Mouse (Mus musculus): ENCODE measurements around the gene Fry.

Fry gene

DNA sequence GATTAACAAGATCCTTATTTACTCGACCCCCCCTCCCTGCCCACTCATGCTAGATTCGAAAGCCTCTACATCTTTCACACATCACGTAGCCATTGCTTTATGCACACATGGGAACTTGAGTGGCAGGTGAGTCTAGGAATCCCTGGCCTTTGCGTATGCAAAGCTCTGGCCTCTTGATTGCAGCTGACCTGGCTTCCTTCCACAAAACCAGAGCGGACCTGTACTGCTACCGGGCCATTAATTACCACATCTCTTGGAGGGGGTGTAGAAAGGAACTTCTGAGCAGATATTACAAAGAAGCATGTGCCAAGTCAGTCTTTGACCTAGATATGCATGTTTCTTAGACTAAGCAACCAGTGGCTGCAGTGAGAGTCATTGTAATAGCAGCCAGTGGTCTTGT, 55.4 kb downstream of the Fry start:
- WGBS: 80% methylated on average over 6 of the region's 6 CpGs

DNA sequence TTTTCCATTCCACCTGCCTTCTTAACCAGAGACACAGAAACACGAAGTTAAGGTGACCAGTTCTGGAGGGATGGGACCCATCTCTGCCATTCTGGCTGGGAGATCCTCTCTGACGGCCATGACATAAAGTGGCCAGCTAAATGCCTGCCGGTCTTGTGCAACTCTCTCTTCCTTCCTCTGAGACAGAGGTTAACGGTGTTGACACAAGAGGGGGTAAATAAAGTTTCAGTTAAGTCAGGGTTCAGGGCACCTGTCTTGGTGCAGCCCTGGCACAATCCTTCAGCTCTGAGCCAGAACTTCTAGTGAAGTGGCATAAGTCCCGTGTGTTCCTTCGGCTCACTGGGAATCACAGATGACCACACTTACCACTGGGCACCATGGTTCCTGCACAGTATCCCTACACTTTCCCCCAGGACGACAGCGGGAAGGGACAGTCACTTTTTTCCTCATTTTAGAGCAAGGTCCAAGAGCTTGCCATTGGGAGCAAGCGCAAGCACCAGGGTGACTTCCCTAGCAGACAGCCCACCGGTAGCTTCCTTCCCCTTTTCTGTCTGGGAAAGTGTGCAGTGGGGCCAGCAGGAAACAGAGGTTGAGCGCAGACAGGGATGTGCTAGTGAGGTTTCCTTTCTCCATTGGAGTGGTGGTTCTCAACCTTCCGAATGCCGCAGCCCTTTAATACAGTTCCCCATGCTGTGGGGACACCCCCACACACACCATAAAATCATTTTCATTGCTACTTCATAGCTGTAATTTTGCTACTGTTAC, 58.0 kb downstream of the Fry start:
- 78% methylated on average over 13 of the region's 13 CpGs for WGBS

DNA sequence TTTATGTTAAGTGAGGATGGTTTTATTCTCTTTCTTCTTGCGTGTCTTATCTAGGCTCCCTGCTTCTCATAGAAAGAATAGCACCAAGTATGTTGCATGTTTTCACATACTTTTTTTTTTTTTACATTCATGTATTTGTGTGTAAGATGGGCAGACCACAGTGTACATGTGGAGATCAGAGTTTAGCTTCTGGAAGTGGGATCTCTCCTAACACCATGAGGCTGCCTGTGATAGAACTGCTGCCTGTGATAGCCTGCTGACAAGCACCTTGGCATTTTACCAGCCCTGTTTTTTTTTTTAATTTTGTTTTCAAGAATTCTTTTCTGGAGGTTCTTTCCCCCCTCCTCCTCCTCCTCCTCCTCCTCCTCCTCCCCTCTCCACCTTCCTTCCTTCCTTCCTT, 59.3 kb downstream of the Fry start:
- 90% methylated on average over 1 of the region's 1 CpGs for WGBS

DNA sequence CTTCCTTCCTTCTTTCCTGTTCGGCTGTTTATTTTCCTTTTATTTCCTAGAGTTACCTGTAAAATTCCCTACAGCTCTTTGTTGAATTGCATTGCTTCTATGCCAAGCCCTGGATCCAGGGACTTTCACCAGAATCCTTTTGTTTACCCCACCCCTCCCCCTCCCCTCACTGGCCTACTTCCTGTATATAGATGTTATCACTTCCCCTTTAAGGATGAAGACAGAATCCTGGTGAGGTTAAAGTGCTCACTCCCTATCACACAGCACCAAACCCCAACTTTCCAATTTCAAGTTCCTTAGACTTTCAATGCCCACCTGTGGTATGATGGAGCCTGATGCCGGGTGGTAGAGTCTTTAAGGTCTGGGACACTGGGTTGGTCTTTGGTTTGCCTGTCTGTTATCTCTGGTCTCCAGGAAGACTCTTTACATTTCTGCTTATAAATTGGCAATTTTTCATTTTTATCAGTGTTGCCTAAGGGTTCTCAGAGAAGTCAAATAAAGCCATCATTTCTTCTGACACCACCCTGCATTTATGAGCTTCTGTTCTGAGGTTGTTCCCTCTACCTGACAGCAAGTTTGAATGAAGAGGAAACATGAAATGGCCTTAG, 59.9 kb downstream of the Fry start:
- WGBS: 93% methylated on average over 2 of the region's 2 CpGs

DNA sequence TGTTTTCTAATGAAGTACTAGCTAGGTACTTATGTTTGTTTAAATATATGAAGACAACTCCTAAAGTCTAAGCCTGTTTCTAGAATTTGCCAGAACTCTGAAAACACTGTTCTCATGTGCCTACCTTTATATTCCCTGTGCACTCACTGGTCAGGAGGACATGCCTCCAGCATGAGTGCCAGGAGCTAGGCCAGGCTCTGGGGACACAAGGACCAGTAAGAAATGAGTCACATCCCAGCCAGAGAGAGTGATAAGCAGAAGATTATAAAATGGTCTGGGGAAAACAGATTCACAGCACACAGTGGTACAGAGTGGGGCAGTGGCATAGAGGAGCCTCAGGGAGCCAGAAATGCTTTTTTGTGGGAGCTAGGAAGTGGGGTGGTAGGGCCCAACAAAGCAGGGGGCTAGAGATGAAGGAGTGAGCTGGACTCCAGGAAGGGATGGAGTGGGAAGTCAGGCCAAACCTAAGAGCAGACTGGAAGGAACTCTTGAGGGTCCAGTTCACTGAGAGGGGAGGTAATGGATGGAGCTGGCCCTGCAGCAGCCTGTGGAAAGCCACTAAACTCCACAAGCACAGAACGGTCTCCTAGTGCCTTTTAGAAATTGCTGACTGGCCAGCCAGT, 62.7 kb downstream of the Fry start:
- 79% methylated on average over 1 of the region's 1 CpGs for WGBS

DNA sequence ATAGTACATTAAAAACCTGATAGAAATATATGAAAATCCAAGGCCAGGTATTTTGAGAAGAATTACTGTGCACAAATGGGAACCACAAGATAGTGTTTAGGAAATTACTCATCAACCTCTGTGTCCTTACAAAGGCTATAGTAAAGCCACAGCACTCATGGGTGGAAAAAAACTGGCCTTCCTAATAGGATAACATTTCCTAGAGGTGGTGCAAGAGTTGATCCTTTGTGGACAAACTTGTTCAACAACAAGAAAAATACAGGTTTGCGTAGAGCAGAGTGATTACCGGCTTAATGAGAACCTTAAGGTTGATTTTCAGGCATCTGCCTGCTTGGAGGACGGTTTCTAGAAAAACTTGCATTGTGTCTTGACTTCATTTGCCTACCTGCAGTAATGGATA, 66.5 kb downstream of the Fry start:
- 96% methylated on average over 3 of the region's 3 CpGs for WGBS

DNA sequence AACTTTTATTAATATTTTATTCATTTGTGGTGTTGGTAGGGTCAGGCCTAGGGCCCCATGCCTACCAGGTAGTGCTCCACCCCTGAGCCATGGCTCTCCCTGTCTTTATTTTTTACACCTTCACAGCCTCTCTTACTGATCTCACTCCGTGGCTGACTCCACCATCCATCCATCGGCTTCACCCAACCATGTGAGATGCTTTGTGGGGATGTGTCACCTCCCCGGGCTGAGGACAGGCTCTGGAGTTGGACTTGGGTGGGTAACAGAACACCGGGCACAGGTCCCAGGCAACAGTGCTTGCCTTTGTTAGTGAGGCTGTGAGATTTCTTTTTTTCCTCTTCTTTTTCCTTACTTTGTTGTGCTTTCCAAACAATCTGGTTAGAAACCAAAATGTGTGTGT, 67.7 kb downstream of the Fry start:
- 58% methylated on average over 4 of the region's 4 CpGs for WGBS

DNA sequence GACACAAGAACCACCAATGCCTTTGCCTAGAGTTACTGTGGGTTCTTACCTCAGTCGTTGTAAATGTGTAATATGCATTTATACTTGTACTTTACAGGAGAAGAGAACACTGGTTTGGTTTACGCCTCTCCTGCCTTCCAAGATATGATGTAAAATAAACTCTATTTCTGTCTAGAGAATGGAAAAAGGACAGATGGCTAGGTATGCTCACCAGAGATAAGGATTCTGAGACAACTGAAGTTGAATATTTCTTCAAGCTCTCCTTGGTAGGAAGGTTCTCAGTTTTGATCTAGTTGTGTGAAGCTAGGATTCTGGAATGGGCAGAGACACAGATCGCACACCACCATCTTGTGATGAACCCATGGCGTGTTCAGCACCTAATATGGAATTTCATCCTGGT, 68.2 kb downstream of the Fry start:
- WGBS: 80% methylated on average over 4 of the region's 4 CpGs

DNA sequence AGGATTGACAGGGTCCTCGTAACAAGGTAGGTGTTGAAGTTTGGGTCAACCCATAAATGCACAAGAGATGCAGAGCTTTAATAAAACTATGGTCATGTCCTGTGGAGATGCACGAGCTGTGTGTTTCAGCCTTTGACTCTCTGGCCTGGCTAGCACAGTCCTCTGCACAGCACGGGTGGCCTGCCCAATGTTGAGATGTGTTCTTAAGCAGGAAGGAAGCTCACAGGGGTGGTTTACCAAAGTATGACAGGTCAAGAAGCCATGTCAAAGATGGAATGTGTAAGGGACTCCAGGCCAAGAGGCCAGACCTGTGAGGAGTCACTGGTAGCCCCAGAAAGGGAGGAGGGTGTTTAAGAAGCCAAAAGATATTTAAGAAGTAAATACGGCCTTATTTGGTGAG, 69.6 kb downstream of the Fry start:
- WGBS: 86% methylated on average over 4 of the region's 4 CpGs

DNA sequence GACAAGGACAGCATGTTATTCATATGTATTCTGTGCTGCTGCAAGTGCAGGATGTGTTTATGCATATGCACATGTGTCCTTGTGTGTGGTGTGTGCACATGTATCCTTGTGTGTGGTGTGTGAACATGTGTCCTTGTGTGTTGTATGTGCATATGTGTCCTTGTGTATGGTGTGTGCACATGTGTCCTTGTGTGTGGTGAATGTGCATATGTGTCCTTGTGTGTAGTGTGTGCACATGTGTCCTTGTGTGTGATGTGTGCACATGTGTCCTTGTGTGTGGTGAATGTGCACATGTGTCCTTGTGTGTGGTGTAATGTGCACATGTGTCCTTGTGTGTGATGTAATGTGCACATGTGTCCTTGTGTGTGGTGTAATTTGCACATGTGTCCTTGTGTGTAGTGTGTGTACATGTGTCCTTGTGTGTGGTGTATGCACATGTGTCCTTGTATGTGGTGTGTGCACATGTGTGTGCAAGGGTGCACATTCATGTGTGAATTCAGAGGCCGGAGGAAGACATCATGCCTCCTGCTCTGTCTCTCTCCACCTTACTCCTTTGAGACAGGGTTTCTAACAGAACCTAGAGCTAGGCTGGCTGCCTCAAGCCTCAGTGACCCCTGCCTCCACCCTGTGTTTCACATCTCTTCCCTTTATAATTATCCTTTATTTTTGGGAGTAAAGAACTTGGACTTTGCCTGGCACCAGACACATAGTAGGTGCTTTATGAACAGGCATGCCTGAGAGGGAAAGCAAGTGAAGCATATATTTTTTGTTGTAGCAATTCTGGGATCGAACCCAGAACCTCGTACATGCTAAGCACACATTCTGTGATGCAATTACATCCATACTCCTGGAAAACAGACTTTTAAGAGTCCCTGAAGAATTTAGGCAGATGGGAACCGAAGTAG, 72.3 kb downstream of the Fry start:
- 73% methylated on average over 4 of the region's 4 CpGs for WGBS

DNA sequence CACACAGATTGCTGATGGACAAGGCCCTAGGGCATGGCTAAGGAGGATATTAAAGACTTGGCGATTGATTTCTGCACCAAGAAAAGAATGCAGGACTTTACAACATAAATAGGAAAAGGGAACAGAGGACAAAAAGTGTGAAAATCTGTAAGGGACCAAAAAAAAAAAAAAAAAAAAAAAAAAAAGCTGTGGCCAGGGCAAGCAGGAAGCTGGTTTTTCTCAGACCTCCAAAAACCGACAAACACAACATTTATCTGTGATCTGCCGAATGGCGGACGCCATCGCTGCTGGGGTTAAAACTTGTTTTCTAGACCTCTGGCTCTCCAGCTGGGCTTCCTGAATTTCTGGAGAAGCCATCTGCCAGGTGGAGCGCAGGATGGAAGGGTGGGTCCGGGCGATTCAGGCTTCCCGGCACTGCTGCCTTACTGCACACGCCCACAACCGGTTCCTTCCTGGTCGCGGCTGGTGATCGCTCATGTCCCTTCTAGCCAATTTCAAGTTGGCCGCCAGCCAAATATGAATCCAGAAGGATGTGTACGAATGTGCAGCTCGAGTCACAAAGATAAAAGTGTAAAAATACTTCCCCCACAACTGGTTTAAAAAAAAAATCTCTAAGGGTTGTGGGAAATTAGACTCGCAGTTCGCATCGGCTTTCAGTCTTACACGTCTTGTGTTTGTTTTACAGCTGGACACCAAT, 77.2 kb downstream of the Fry start:
- WGBS: 2% methylated on average over 22 of the region's 22 CpGs

DNA sequence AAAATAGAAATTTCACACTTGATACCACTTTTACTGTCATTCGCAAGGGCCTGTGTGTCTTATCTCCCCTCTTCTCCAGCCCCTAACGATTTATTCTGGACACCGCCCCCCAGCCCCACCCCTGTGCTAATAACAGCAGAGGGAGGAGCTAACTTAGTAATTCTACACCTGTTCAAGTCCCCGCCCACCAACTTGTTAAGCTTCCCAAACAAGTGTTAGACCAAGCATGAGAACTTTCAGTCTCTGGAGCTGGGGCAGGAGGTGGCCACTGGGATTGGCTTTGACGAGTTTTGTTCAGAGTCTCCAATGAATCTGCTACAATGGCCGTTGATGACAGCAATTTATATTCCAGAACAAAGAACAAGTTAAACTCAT, 77.8 kb downstream of the Fry start:
- 7% methylated on average over 6 of the region's 6 CpGs for WGBS

DNA sequence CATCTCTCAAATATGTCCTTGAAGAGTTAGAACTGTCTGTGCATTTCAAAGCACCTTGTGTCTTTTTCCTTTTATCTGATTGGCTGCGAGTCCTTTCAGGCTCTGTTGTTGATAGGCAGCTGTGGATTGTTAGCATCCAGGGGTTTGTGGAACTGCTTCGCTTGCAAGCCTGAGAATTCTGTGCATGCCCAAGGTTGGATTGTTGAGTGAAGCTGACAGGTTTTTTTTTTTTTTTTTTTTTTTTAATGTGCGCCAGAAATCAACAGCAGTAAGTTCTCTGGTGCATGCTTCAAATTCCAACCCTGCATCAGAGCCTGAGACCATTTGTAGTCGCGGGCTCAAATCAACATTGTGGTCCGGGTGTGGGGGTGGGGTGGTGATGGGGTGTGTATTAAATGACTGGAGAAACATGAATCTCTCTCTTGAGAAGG, 78.5 kb downstream of the Fry start:
- WGBS: 59% methylated on average over 6 of the region's 6 CpGs

DNA sequence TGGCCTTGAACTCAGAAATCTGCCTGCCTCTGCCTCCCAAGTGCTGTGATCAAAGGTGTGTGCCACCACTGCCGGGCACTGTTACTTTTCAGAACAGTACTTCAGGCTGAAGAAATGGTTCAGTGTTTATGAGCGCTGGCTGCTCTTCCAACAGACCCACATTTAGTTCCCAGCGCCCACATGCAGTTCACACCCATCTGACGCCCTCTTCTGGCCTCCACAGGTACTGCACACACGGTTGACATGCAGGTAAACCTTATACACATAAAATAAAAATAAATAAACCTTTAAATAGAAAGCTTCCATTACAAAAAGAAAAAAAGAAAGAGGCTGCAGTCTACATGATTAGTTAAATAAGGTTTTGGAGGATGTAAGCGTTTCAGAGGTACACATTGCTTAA, 88.3 kb downstream of the Fry start:
- WGBS: 92% methylated on average over 6 of the region's 6 CpGs

DNA sequence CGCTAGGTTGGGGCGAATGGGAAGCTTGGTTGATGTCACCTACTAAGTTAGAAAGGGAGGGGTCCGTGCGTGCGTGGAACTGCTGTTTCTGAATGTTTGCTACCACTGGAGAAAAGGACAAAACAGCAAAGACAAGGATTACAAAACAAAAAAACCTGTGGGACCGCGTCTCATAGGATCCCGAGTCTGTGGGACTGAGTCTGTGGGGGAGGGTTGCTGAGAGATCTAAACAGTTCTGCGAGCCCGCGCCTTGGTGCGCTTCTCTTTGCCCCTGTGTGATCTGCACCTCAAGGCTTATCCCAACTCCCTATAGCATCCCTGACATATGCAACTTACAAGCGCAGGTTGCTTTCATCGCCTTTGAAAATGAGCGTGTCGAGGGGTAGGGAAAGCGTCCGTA, 89.2 kb downstream of the Fry start:
- 70% methylated on average over 18 of the region's 18 CpGs for WGBS

DNA sequence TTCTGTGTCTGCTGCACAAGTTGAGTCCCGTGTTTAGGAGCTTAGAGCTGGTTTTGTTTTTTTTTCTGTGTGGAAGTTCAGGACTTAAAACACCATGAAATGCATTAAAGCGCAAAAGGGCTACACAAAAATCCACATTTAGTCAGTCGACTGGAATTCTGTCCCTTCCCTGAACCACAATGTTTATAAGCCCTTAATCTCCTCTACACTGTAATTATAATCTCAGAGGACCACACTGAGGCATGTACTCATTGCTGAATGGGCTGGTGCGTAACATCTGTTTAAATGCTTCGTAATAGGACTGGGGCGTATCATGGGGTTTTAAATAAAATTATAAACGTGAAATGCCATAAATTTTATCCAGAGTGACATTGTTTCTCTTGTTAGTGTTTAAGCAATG, 89.6 kb downstream of the Fry start:
- WGBS: 68% methylated on average over 7 of the region's 7 CpGs

DNA sequence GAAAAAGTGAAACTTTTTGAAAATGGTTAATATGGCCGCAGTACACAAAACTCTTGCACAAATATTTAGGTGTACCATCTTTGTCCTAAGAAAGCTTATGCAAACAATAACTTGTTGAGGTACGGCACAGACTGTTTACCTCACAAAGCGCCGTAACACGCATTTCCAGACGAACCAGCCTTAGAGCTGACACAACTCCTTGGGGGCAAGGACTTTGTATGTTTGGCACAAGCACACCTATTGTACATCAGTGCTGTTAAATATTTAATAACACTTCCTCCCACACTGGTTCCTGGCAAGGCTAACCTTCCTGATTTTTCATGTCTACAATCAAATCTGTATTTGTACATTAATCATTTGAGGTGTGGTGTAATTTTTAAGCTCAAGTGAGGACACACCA, 95.6 kb downstream of the Fry start:
- WGBS: 80% methylated on average over 6 of the region's 6 CpGs

DNA sequence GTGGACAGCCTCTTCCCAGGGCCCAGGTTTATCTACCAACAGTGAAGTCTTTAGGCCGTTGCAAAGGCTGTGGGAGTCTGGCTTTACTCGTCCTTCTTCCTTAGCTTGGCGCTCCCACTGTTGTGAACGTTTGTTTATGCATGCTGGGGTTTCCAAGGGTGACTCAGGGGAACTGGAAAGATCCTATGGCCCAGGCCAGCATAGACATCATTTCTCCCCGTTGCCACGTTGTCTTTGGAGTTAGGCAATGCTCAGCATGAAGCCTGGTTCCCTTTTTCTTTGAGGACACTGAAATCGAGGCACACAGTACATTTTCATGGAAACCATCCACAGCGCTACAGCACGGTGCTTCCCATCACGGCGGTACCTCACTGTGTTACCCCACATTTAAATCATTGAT, 97.6 kb downstream of the Fry start:
- 74% methylated on average over 11 of the region's 11 CpGs for WGBS

DNA sequence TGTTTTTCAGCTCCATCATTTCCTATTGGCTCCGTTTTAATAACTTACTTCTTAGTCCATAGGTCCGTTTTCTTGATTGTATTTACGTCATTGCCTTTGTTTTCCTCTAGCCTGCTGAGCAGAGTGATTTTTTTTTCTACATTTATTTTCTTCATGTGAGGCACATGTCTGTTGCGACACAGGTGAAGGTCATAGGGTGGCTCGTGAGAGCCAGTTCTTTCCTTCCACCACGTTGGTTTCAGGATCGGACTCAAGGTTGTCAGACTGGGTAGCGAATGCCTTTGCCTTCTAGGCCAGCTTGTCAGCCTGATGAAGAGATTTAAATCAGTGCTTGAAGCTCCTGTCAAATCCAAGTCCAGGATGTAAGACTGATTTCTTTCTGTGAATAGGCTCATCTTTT, 101.0 kb downstream of the Fry start:
- WGBS: 83% methylated on average over 8 of the region's 8 CpGs

DNA sequence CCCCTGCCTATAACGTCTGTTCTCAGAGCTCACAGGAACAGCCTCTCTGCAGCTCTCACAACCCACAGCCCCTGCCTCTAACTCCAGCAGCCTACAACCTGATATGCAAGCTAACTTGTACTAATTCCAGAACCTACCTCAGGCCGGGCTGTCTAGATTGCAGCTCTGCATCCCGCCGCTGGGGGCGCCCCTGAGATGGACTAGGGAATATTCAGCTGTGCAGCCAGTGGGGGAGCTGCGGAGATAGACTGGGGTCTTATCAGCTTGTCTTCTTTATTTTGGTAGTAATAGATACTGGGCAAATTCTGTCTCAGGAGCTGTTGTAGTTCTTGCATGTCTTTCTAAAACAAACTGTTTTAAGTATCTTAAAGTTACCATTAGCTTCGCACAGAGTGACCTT, 101.9 kb downstream of the Fry start:
- WGBS: 41% methylated on average over 7 of the region's 7 CpGs

DNA sequence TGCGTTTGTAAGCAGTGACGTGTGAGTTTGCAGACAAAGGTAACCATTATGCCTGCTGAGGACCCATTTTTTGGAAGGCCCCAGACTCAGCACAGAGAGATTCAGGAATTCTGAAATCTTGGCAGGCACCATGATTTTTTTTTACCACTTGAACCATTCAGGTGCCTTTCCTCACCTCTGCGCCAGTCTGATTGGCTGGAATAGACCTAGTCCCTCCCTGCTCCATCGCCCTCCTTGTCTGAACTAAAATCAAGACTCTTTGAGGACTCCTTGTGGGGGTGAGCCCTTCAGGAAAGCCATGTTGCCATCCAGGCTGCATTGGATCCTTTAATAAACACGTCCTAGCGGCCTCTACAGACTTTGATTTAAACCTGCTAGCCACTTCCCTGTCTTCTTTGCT, 103.4 kb downstream of the Fry start:
- WGBS: 74% methylated on average over 6 of the region's 6 CpGs

All from cerebral cortex, adult 2 months (tissue).